Mouse (Mus musculus) lung, embryonic 14.5 days (tissue): ENCODE measurements at regions not wholly inside any gene's neighbourhood (a gene's known extent, or its start where the extent isn't known, plus 50 kb on each side); places are given as distances from the start of the nearest gene placed in this dataset.

Experiments used
- ATAC-seq: fragments of 200-750 bp; cut with Nextera tagmentation; 2 replicates; pipeline ENCODE4 v1.8.0; 2017; ENCODE audit warnings: mild to moderate bottlenecking, moderate TSS enrichment, moderate library complexity; ENCODE audit not compliant: insufficient read depth
- DNase-seq: peaks from one replicate; pipeline ENCODE4 v3.0.0-alpha.2; 2015
- H3K27ac ChIP-seq: fragments of 300-500 bp; sonication (generic); 2 replicates; pipeline ENCODE4 v1.5.1; 2014; ENCODE audit warnings: low read depth, mild to moderate bottlenecking, moderate library complexity
- H3K27me3 ChIP-seq: fragments of 300-500 bp; sonication (generic); 2 replicates; pipeline ENCODE4 v1.6.1; 2014; ENCODE audit warnings: low read length, control low read depth; ENCODE audit not compliant: insufficient read depth
- H3K36me3 ChIP-seq: fragments of 300-500 bp; sonication (generic); 2 replicates; pipeline ENCODE4 v1.6.1; 2014; ENCODE audit warnings: control low read depth; ENCODE audit not compliant: insufficient read depth
- H3K4me1 ChIP-seq: fragments of 300-500 bp; sonication (generic); 2 replicates; pipeline ENCODE4 v1.6.1; 2014; ENCODE audit warnings: antibody characterized with exemption, control low read depth; ENCODE audit not compliant: insufficient read depth
- H3K4me2 ChIP-seq: fragments of 300-500 bp; sonication (generic); 2 replicates; pipeline ENCODE4 v1.6.1; 2014; ENCODE audit warnings: mild to moderate bottlenecking
- H3K4me3 ChIP-seq: fragments of 300-500 bp; sonication (generic); 2 replicates; pipeline ENCODE4 v1.5.1; 2014; ENCODE audit warnings: low read depth, low read length
- H3K9ac ChIP-seq: fragments of 300-500 bp; sonication (generic); 2 replicates; pipeline ENCODE4 v1.6.1; 2014
- H3K9me3 ChIP-seq: fragments of 300-500 bp; sonication (generic); 2 replicates; pipeline ENCODE4 v1.6.1; 2016; ENCODE audit warnings: low read depth, low read length, control low read depth
- CTCF ChIP-seq: IDR thresholded peaks from 2 replicates; pipeline ENCODE4 v1.5.1; 2016; ENCODE audit warnings: antibody characterized with exemption, low read depth
- WGBS: fragments of 180-500 bp; shearing (Covaris S2); extraction: QIAGEN DNeasy Blood & Tissue Kit; methylation state at CpG from one replicate; pipeline ENCODE4 v1.1.7; 2014; 5-methylcytosine and 5-hydroxymethylcytosine counted together

GRCm38 (mm10) chr12:7192591-7192990, 784.9 kb upstream of the Apob start:
- Histone ChIP-seq H3K4me2 (no peak overlapping the region), H3K4me3 (no peak overlapping the region), H3K9me3 (no peaks in the 10 kb centered on the region), H3K9ac (no peak overlapping the region), H3K27ac (no peak overlapping the region), H3K36me3 (no peaks in the 10 kb centered on the region), H3K27me3 (no peaks in the 10 kb centered on the region), H3K4me1 (no peaks in the 10 kb centered on the region)
- TF ChIP-seq CTCF: no peak
- DNase-seq: no peak
- 85% methylated on average over 3 of the region's 3 CpGs for WGBS
- ATAC-seq: no peak

GRCm38 (mm10) chr12:7198098-7198497, 779.4 kb upstream of the Apob start:
- Histone ChIP-seq H3K9ac (no peak overlapping the region), H3K4me1 (no peaks in the 10 kb centered on the region), H3K36me3 (no peaks in the 10 kb centered on the region), H3K9me3 (no peaks in the 10 kb centered on the region), H3K27me3 (no peaks in the 10 kb centered on the region), H3K27ac (no peak overlapping the region), H3K4me2 (no peak overlapping the region), H3K4me3 (no peak overlapping the region)
- ATAC-seq (no peak), DNase-seq (no peak)
- TF ChIP-seq CTCF: no peak

- 94% methylated on average over 1 of the region's 1 CpGs for WGBS
- Histone ChIP-seq H3K36me3 (no peaks in the 10 kb centered on the region), H3K9ac (no peak overlapping the region), H3K4me1 (no peaks in the 10 kb centered on the region), H3K4me2 (no peak overlapping the region), H3K4me3 (no peak overlapping the region), H3K27me3 (no peaks in the 10 kb centered on the region), H3K9me3 (no peaks in the 10 kb centered on the region), H3K27ac (no peak overlapping the region)
- TF ChIP-seq CTCF: no peak
- no peak for ATAC-seq
- no peak for DNase-seq
These were observed 776.6 kb upstream of the Apob start for GRCm38 (mm10) chr12:7200879-7201278.

GRCm38 (mm10) chr12:7215686-7216085, 761.8 kb upstream of the Apob start:
- no peak overlapping the region for H3K4me3 ChIP-seq
- no peaks in the 10 kb centered on the region for H3K36me3 ChIP-seq
- no peaks in the 10 kb centered on the region for H3K4me1 ChIP-seq
- DNase-seq (no peak), ATAC-seq (no peak)
- no peak overlapping the region for H3K27ac ChIP-seq
- TF ChIP-seq CTCF: no peak
- 79% methylated on average over 6 of the region's 6 CpGs for WGBS
- no peak overlapping the region for H3K4me2 ChIP-seq
- no peak overlapping the region for H3K9ac ChIP-seq
- no peaks in the 10 kb centered on the region for H3K9me3 ChIP-seq
- H3K27me3 ChIP-seq: no peaks in the 10 kb centered on the region

DNA sequence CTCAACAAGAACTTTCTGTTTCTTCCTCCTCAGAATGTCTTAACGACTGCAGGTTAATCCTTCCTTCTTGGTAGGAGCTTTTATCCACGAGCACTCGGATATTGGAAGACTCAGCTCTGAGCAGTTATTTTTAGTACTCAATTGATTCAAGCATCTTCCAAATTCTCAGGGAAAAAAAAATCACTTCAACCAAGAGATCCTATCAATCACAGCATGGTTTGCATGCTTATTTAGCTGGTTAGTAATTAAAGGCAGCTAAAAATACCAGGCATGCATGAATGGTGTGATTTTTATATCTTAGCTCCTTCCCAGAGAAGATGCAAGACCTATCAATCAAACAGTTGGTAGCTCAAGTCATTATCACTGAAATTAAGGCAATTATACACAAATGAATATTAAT, 759.9 kb upstream of the Apob start:
- WGBS: 61% methylated on average over 3 of the region's 3 CpGs
- Histone ChIP-seq H3K4me2 (no peak overlapping the region), H3K4me1 (no peaks in the 10 kb centered on the region), H3K27ac (no peak overlapping the region), H3K36me3 (no peaks in the 10 kb centered on the region), H3K4me3 (no peak overlapping the region), H3K27me3 (no peaks in the 10 kb centered on the region), H3K9me3 (no peaks in the 10 kb centered on the region), H3K9ac (no peak overlapping the region)
- DNase-seq (no peak), ATAC-seq (no peak)
- TF ChIP-seq CTCF: no peak

GRCm38 (mm10) chr12:7228124-7228523, 749.3 kb upstream of the Apob start:
- no peak for ATAC-seq
- H3K27ac ChIP-seq: no peak overlapping the region

GRCm38 (mm10) chr12:7228541-7229225, 748.8 kb upstream of the Apob start:
- DNase-seq: no peak
- no peak overlapping the region for H3K4me3 ChIP-seq
- no peak for TF ChIP-seq CTCF
- no peaks in the 10 kb centered on the region for H3K4me1 ChIP-seq
- ATAC-seq: no peak
- no peak overlapping the region for H3K27ac ChIP-seq
- no peak overlapping the region for H3K4me2 ChIP-seq
- H3K27me3 ChIP-seq: no peaks in the 10 kb centered on the region
- H3K9ac ChIP-seq: no peak overlapping the region
- H3K36me3 ChIP-seq: no peaks in the 10 kb centered on the region
- H3K9me3 ChIP-seq: no peaks in the 10 kb centered on the region
- WGBS: 67% methylated on average over 9 of the region's 9 CpGs

More at GRCm38 (mm10) chr12:7228124-7228523, 749.3 kb upstream of the Apob start:
- Histone ChIP-seq H3K9ac (no peak overlapping the region), H3K36me3 (no peaks in the 10 kb centered on the region), H3K4me3 (no peak overlapping the region), H3K27me3 (no peaks in the 10 kb centered on the region), H3K4me2 (no peak overlapping the region), H3K4me1 (no peaks in the 10 kb centered on the region), H3K9me3 (no peaks in the 10 kb centered on the region)
- no peak for TF ChIP-seq CTCF
- no peak for DNase-seq
- 70% methylated on average over 2 of the region's 2 CpGs for WGBS

- no peak for TF ChIP-seq CTCF
- H3K27ac ChIP-seq: no peak overlapping the region
- no peaks in the 10 kb centered on the region for H3K27me3 ChIP-seq
- DNase-seq: no peak
- H3K4me2 ChIP-seq: no peak overlapping the region
- no peak overlapping the region for H3K4me3 ChIP-seq
- no peaks in the 10 kb centered on the region for H3K36me3 ChIP-seq
- H3K4me1 ChIP-seq: no peaks in the 10 kb centered on the region
- H3K9me3 ChIP-seq: no peaks in the 10 kb centered on the region
- ATAC-seq: no peak
- H3K9ac ChIP-seq: no peak overlapping the region
These were observed 727.1 kb upstream of the Apob start for GRCm38 (mm10) chr12:7250324-7250723.
